Mouse (Mus musculus): Measurements from ENCODE around the gene Pdzd11. TPM values are rescaled to one million over a fixed set of nuclear protein-coding genes. Genes with fewer than 3 reads are reported as not detected.
A peak's percentile ranks its signal among the peaks of the same experiment; 100 is the strongest.

Gene Pdzd11
- 88.9 and 100 TPM in 2 replicates for polyA plus RNA-seq (2015; fragmentation: Nextera tagmentation; extraction: Ambion mirVana)

- WGBS = 13% methylated on average over 60 of the region's 62 CpGs
- Histone ChIP-seq H3K4me2 (ENCODE audit: low read depth, low read length) (peak within 1 kb of the TSS; percentile 73), H3K4me3 (ENCODE audit: low read length) (peak within 1 kb of the TSS; percentile 72)
Observed at GRCm38 (mm10) chrX:100625802-100626793, at the start of gene Pdzd11. Pdzd11 (minus strand) TSS chrX:100626568.

GRCm38 (mm10) chrX:100664825-100665224 is 38.5 kb upstream of the Pdzd11 start:
- Histone ChIP-seq H3K27ac (ENCODE audit: low read length) (no peak overlapping the region), H3K4me2 (ENCODE audit: low read depth, low read length) (no peak overlapping the region), H3K9me3 (replicated peaks; ENCODE audit: control insufficient read depth, low read length) (no peaks in the 10 kb centered on the region), H3K9ac (ENCODE audit: low read length) (no peak overlapping the region), H3K4me1 (ENCODE audit: control insufficient read depth, insufficient read depth, low read length) (no peaks in the 10 kb centered on the region), H3K36me3 (ENCODE audit: control insufficient read depth, insufficient read depth) (peaks cover 3% of the 10 kb centered on the region; the same call in 1 of the 2 replicates), H3K4me3 (ENCODE audit: low read length) (no peak overlapping the region), H3K27me3 (ENCODE audit: control insufficient read depth, insufficient read depth, low read length) (0 out of 2 replicates have a peak, but pooled peaks cover 3% of the 10 kb centered on the region)
- WGBS = 77% methylated on average over 2 of the region's 2 CpGs
- ATAC-seq (replicated peaks; ENCODE audit: extremely low read depth, insufficient read depth, low FRiP score) = no peak

More at GRCm38 (mm10) chrX:100625802-100626793, at the start of gene Pdzd11:
- peak within 1 kb of the TSS; percentile 79 for H3K9ac ChIP-seq (ENCODE audit: low read length)
- peak; percentile 99 for ATAC-seq (replicated peaks; ENCODE audit: extremely low read depth, insufficient read depth, low FRiP score)
- no peaks in the 10 kb centered on the region for H3K27me3 ChIP-seq (ENCODE audit: control insufficient read depth, insufficient read depth, low read length)
- no peaks in the 10 kb centered on the region for H3K9me3 ChIP-seq (replicated peaks; ENCODE audit: control insufficient read depth, low read length)
- peak within 1 kb of the TSS; percentile 76 for H3K27ac ChIP-seq (ENCODE audit: low read length)
- peaks cover 6% of the 10 kb centered on the region; the same call in 1 of the 2 replicates for H3K36me3 ChIP-seq (ENCODE audit: control insufficient read depth, insufficient read depth)
- peaks cover 7% of the 10 kb centered on the region for H3K4me1 ChIP-seq (ENCODE audit: control insufficient read depth, insufficient read depth, low read length)

DNA sequence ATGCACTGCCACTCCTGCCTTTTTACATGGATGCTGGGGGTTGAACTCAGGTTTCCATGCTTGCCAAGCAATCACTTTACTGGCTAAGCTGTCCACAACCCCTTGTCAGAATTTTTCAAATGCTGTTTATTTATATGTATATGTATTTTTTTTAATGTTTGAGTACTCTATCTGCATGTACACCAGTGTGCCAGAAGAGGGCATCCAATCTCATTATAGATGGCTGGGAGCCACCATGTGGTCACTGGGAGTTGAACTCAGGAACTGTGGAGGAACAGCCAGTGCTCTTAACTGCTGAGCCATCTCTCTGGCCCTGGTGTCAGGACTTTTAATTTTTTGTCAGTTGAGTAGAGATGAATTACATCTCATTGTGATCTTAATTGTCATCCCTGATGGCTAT is 26.5 kb upstream of the Pdzd11 start:
- H3K4me1 ChIP-seq (ENCODE audit: control insufficient read depth, insufficient read depth, low read length) = no peaks in the 10 kb centered on the region
- no peaks in the 10 kb centered on the region for H3K27me3 ChIP-seq (ENCODE audit: control insufficient read depth, insufficient read depth, low read length)
- H3K27ac ChIP-seq (ENCODE audit: low read length) = no peak overlapping the region
- no peak overlapping the region for H3K4me3 ChIP-seq (ENCODE audit: low read length)
- no peaks in the 10 kb centered on the region for H3K36me3 ChIP-seq (ENCODE audit: control insufficient read depth, insufficient read depth)
- no peak for ATAC-seq (replicated peaks; ENCODE audit: extremely low read depth, insufficient read depth, low FRiP score)
- H3K9me3 ChIP-seq (replicated peaks; ENCODE audit: control insufficient read depth, low read length) = no peaks in the 10 kb centered on the region
- H3K9ac ChIP-seq (ENCODE audit: low read length) = no peak overlapping the region
- no peak overlapping the region for H3K4me2 ChIP-seq (ENCODE audit: low read depth, low read length)

DNA sequence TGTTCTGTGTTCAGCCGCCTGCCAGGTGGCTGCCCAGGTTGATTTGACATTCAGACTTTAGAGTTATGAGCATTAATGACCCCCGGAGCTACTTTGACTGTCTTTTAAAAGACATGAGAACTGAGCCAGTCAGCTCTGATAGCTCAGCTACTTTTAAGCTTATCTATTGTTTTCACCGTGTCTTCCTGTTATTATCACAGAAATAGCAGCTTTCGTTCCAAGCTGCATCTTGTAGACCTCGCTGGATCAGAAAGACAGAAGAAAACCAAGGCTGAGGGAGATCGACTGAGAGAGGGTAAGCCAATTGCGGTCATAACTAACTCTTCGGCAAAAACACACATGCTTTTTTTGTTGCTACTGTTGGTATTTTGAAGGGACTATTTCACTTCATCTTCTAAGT is 12.1 kb upstream of the Pdzd11 start:
- H3K9me3 ChIP-seq (replicated peaks; ENCODE audit: control insufficient read depth, low read length) = no peaks in the 10 kb centered on the region
- no peak overlapping the region for H3K4me3 ChIP-seq (ENCODE audit: low read length)
- no peaks in the 10 kb centered on the region for H3K27me3 ChIP-seq (ENCODE audit: control insufficient read depth, insufficient read depth, low read length)
- no peak overlapping the region for H3K27ac ChIP-seq (ENCODE audit: low read length)
- WGBS = 78% methylated on average over 8 of the region's 8 CpGs
- H3K36me3 ChIP-seq (ENCODE audit: control insufficient read depth, insufficient read depth) = peaks cover 14% of the 10 kb centered on the region; the same call in 1 of the 2 replicates
- no peak overlapping the region for H3K4me2 ChIP-seq (ENCODE audit: low read depth, low read length)
- no peak overlapping the region for H3K9ac ChIP-seq (ENCODE audit: low read length)
- no peaks in the 10 kb centered on the region for H3K4me1 ChIP-seq (ENCODE audit: control insufficient read depth, insufficient read depth, low read length)
- no peak for ATAC-seq (replicated peaks; ENCODE audit: extremely low read depth, insufficient read depth, low FRiP score)

GRCm38 (mm10) chrX:100629076-100629475 is 2.7 kb upstream of the Pdzd11 start:
- WGBS = 78% methylated on average over 2 of the region's 2 CpGs

DNA sequence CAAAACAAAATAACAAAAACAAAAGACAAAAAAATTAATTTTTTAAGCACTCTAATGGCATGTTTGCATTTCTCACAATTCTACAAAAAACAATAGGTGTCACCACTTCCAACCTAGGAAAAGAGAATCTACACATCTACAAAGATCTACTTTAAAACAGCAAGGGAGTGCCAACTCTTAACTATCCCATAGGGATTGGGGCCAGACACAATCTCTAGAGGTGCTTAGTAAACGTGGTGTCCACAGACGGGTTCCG is 894 bp downstream of the Pdzd11 start, which contains the start of gene Kif4:
Gene Kif4 (plus strand): TSS at position 192 of the 256 bp plus-strand sequence.
- peak within 1 kb of the TSS; percentile 73 for H3K4me2 ChIP-seq (ENCODE audit: low read depth, low read length)
- H3K27me3 ChIP-seq (ENCODE audit: control insufficient read depth, insufficient read depth, low read length) = no peaks in the 10 kb centered on the region
- ATAC-seq (replicated peaks; ENCODE audit: extremely low read depth, insufficient read depth, low FRiP score) = no peak
- H3K27ac ChIP-seq (ENCODE audit: low read length) = peak within 1 kb of the TSS; percentile 76
- peak within 1 kb of the TSS; percentile 72 for H3K4me3 ChIP-seq (ENCODE audit: low read length)
- peak within 1 kb of the TSS; percentile 79 for H3K9ac ChIP-seq (ENCODE audit: low read length)
- H3K36me3 ChIP-seq (ENCODE audit: control insufficient read depth, insufficient read depth) = peaks cover 6% of the 10 kb centered on the region; the same call in 1 of the 2 replicates
- WGBS = 22% methylated on average over 3 of the region's 3 CpGs
- H3K4me1 ChIP-seq (ENCODE audit: control insufficient read depth, insufficient read depth, low read length) = peaks cover 7% of the 10 kb centered on the region
- H3K9me3 ChIP-seq (replicated peaks; ENCODE audit: control insufficient read depth, low read length) = no peaks in the 10 kb centered on the region

More at GRCm38 (mm10) chrX:100629076-100629475, 2.7 kb upstream of the Pdzd11 start:
- Histone ChIP-seq H3K27me3 (ENCODE audit: control insufficient read depth, insufficient read depth, low read length) (no peaks in the 10 kb centered on the region), H3K9ac (ENCODE audit: low read length) (no peak overlapping the region), H3K9me3 (replicated peaks; ENCODE audit: control insufficient read depth, low read length) (no peaks in the 10 kb centered on the region), H3K4me1 (ENCODE audit: control insufficient read depth, insufficient read depth, low read length) (peaks cover 7% of the 10 kb centered on the region), H3K27ac (ENCODE audit: low read length) (no peak overlapping the region), H3K36me3 (ENCODE audit: control insufficient read depth, insufficient read depth) (no peaks in the 10 kb centered on the region), H3K4me2 (ENCODE audit: low read depth, low read length) (no peak overlapping the region), H3K4me3 (ENCODE audit: low read length) (no peak overlapping the region)
- no peak for ATAC-seq (replicated peaks; ENCODE audit: extremely low read depth, insufficient read depth, low FRiP score)

- peak overlapping the region; percentile 72 for H3K4me3 ChIP-seq (ENCODE audit: low read length)
- no peak for ATAC-seq (replicated peaks; ENCODE audit: extremely low read depth, insufficient read depth, low FRiP score)
- H3K4me1 ChIP-seq (ENCODE audit: control insufficient read depth, insufficient read depth, low read length) = peaks cover 7% of the 10 kb centered on the region
- H3K27me3 ChIP-seq (ENCODE audit: control insufficient read depth, insufficient read depth, low read length) = no peaks in the 10 kb centered on the region
- peak overlapping the region; percentile 74 for H3K9ac ChIP-seq (ENCODE audit: low read length)
- 32% methylated on average over 7 of the region's 7 CpGs for WGBS
- H3K4me2 ChIP-seq (ENCODE audit: low read depth, low read length) = peak overlapping the region; percentile 64
- H3K9me3 ChIP-seq (replicated peaks; ENCODE audit: control insufficient read depth, low read length) = no peaks in the 10 kb centered on the region
- H3K36me3 ChIP-seq (ENCODE audit: control insufficient read depth, insufficient read depth) = peaks cover 6% of the 10 kb centered on the region; the same call in 1 of the 2 replicates
- no peak overlapping the region for H3K27ac ChIP-seq (ENCODE audit: low read length)
Observed at GRCm38 (mm10) chrX:100625146-100625545, 1.2 kb downstream of the Pdzd11 start.

DNA sequence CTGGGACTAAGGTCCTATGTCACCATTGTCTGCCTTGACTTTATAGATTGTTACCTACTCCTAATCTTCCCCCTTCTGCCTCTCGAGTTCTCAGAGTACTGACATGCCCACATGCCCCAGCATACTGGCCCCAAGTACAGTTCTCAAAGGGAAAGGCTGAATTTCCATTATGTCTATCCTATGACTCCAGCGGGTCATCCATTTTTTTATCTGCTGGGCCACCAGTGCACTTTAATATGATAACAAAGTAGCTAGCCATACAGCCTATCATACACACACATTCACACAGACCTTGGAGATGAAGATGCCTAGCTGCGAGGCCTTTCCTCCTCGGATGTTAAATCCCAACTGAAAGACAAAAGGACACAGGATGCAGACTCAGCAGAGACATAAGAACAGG is 2.1 kb downstream of the Pdzd11 start:
- Histone ChIP-seq H3K9me3 (replicated peaks; ENCODE audit: control insufficient read depth, low read length) (no peaks in the 10 kb centered on the region), H3K27me3 (ENCODE audit: control insufficient read depth, insufficient read depth, low read length) (no peaks in the 10 kb centered on the region), H3K9ac (ENCODE audit: low read length) (no peak overlapping the region), H3K4me2 (ENCODE audit: low read depth, low read length) (no peak overlapping the region), H3K36me3 (ENCODE audit: control insufficient read depth, insufficient read depth) (peaks cover 6% of the 10 kb centered on the region; the same call in 1 of the 2 replicates), H3K4me1 (ENCODE audit: control insufficient read depth, insufficient read depth, low read length) (peaks cover 7% of the 10 kb centered on the region), H3K4me3 (ENCODE audit: low read length) (no peak overlapping the region), H3K27ac (ENCODE audit: low read length) (no peak overlapping the region)
- WGBS = 83% methylated on average over 4 of the region's 4 CpGs
- ATAC-seq (replicated peaks; ENCODE audit: extremely low read depth, insufficient read depth, low FRiP score) = no peak

GRCm38 (mm10) chrX:100621366-100621765 is 5.0 kb downstream of the Pdzd11 start:
- Histone ChIP-seq H3K4me1 (ENCODE audit: control insufficient read depth, insufficient read depth, low read length) (peaks cover 3% of the 10 kb centered on the region), H3K4me3 (ENCODE audit: low read length) (no peak overlapping the region), H3K27me3 (ENCODE audit: control insufficient read depth, insufficient read depth, low read length) (0 out of 2 replicates have a peak, but pooled peaks cover 3% of the 10 kb centered on the region), H3K9ac (ENCODE audit: low read length) (no peak overlapping the region), H3K9me3 (replicated peaks; ENCODE audit: control insufficient read depth, low read length) (no peaks in the 10 kb centered on the region), H3K27ac (ENCODE audit: low read length) (no peak overlapping the region), H3K36me3 (ENCODE audit: control insufficient read depth, insufficient read depth) (peaks cover 6% of the 10 kb centered on the region; the same call in 1 of the 2 replicates), H3K4me2 (ENCODE audit: low read depth, low read length) (no peak overlapping the region)
- no peak for ATAC-seq (replicated peaks; ENCODE audit: extremely low read depth, insufficient read depth, low FRiP score)
- 64% methylated on average over 2 of the region's 2 CpGs for WGBS

Data from heart, embryonic 16.5 days (tissue).